Mouse (Mus musculus): ENCODE data around the gene Vps52. TPM values are rescaled to one million over a fixed set of nuclear protein-coding genes. Genes with fewer than 3 reads are reported as not detected.
"Not testable (repeated sequence)": the region's sequence is repeated elsewhere in the genome, so short reads cannot be mapped to it uniquely, and the experiment has no call there.

The Vps52 gene
- total RNA-seq, 2 experiments from 2014 or later, result 31.7 to 33.4 TPM

DNA sequence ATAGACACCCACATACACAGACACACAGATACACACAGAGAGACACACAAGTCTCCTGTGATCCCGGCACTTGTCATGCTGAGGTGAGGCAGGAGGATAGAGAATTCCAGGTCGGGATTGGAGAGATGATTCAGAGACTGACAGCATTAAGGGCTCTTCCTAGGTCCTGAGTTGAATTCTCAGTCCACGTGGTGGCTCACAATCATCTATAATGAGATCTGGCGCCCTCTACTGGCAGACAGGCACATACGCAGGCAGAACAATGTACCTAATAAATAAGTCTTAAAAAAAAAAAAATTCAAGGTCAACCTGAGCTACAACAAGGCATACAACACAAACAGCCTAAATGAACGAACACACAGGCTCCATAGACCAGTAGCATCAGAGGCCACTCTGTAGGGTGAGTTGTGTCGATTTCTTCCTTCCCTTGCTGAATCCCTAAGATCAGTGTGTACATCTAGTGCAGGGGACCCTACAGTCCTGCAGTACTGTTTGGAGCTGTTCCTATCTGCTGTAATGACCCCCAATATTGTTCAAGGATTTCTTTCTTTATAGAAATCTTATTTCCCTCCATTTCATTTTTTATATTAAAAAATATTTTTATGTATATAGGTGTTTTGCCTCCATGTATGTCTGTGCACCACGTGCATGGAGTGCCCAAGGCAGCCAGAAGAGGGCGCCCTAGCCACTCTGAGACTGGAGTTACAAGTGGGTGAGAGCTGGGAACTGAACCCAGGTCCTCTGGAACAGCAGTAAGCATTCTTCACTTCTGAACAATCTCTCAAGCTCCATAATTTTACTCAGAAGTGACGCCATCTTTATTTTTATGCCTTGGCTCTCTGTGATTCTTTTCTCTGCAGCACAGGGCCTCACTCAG is 36.4 kb downstream of the Vps52 start:
- TF ChIP-seq CTCF (IDR thresholded peaks at IDR 0.05), result peak; percentile 84
- intact Hi-C loops (cut with DNase I), result no loop called here
- no peak overlapping the region for H3K4me3 ChIP-seq
- H3K27ac ChIP-seq, result no peak overlapping the region
- DNase-seq, result peak; percentile 43

DNA sequence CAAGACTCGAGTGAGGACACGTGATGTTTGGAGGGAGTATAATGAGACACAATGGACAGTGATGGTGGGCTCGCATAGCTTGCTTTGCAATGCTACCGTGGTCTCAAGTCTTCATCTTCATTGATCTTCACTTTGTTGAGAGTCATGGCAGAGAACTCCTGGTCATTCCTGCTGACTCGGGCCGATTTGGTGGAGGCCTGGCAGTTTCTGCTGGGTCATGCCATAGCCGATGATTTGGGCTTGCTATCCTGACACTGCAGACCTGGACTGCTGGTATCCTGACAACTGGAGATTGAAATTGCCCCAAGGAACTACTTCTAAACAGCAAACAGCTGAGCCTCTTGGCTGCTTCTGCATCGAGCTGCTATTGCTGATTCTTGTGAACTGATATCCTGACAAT is 39.3 kb downstream of the Vps52 start:
- TF ChIP-seq CTCF (IDR thresholded peaks at IDR 0.05), result no peak
- intact Hi-C loops (cut with DNase I), result loop anchor here (1.0 kb wide), 1 partner anchor 1273 kb away; no protein-coding TSS in a partner anchor
- H3K27ac ChIP-seq, result no peak overlapping the region

DNA sequence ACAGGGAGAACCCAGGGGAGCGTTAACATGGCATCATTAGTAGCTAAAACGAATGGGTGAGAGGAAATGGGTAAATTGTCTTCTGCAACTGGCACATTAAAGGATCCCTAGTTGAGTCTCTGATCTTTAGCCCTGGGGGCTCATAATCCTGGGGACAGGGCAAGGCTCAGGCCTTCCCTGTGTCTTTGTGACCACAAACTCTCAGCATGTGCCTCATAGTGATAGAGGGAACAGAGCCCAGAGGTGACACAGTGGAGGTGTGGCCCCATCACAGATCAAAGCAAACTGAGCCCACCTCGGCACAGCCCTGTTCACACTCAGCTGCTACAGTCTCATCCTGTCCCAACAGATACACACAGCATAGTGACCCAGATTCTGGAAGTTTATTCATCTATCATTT is 40.0 kb downstream of the Vps52 start:
- H3K4me3 ChIP-seq, result no peak overlapping the region
- no peak overlapping the region for H3K27ac ChIP-seq
- intact Hi-C loops (cut with DNase I), result loop anchor here (1.0 kb wide), 1 partner anchor 1273 kb away; no protein-coding TSS in a partner anchor
- DNase-seq, result no peak
- no peak for TF ChIP-seq CTCF (IDR thresholded peaks at IDR 0.05)

More for the DNA sequence above, 39.3 kb downstream of the Vps52 start:
- DNase-seq, result no peak
- H3K4me3 ChIP-seq, result no peak overlapping the region

DNA sequence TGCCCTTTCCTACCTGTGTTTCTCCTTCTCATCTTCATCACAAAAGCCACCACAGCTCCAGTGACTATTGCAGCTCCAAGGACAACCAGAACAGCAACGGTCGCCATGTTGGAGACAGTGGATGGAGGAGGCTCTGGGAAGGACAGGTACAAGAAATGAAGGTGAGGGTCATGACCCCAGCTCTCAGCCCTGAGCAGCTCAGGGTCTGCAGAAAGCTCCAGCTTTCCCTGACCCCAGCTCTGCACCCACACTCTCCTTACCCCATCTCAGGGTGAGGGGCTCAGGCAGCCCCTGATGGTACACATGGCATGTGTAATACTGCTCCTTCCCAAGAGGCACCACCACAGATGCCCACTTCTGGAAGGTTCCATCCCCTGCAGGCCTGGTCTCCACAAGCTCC is 41.4 kb downstream of the Vps52 start:
- H3K4me3 ChIP-seq; intact Hi-C loops (cut with DNase I); H3K27ac ChIP-seq; DNase-seq: not testable (repeated sequence)

DNA sequence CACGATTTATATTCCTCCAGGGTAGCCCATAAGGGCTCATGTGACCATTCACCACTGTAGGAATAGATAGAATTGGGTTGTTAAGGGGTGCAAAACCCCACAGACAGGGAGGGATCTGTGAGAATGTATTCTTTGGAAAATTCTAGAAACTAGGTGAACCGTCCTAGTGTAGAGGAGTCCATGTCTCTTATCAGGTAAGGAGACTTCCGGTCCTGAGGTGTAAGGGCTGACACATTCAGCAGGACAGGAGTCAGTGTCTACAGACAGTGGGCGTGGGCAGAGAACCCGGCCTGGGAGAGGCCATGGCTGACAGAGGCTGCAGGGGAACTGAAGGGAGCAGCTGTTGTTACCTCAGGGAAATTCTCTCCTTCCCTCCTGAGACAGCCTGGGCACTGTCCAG is 43.1 kb downstream of the Vps52 start:
- intact Hi-C loops (cut with DNase I); DNase-seq; H3K27ac ChIP-seq: not testable (repeated sequence)
- peak overlapping the region; percentile 89 for H3K4me3 ChIP-seq

DNA sequence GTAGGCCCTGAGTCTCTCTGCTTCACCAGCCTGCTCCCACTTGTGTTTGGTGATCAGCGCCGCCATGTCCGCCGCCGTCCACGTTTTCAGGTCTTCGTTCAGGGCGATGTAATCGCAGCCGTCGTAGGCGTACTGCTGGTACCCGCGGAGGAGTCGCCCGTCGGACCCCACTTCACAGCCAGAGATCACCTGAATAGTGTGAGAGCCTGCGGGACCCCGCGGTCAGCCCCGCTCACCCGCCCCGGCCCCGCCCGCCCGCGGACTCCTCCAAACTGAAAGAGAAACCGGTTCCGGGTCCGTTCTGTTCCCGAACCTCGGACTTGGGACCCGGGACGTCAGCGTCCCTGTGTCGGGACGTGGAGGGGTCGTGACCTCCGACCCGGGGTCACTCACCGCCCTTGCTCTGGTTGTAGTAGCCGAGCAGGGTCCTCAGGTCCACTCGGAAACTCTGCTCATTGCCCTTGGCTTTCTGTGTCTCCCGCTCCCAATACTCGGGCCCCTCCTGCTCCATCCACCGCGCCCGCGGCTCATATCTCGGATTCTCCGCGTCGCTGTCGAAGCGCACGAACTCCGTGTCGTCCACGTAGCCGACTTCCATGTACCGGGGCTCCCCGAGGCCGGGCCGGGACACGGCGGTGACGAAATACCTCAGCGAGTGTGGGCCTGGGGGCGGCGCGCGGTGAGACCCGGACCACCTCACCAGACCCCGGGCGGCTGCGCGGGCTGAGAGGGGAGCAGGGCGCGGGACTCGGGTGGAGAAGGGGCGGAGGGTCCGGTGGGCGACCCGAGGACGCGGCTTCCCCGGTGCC is 43.9 kb downstream of the Vps52 start:
- H3K27ac ChIP-seq, result peak overlapping the region; percentile 83
- TF ChIP-seq CTCF (IDR thresholded peaks at IDR 0.05), result no peak
- peak overlapping the region; percentile 89 for H3K4me3 ChIP-seq
- intact Hi-C loops (cut with DNase I), result no loop called here
- peak; percentile 51 for DNase-seq

DNA sequence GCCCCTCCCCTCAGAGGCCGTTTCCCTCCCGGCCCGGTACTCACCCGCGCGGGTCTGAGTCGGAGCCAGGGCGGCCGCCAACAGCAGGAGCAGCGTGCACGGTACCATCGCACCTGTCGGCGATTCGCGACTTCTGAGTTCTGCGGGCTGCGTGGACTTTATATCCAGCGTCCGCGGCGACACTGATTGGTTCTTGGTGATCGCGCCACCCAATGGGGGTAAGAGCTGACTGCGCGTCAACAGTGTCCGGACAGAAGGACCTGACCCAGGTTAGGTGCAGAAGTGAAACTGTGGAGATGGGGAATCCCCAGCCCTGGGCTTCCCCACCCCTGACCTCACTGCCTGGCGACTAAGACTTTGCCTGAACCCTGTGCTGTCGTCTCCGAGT is 44.5 kb downstream of the Vps52 start, which contains the start of gene H2-K1:
TSS of gene H2-K1 (minus strand) at position 198 of the 388 bp plus-strand sequence.
- intact Hi-C loops (cut with DNase I), result no loop called here
- no peak for TF ChIP-seq CTCF (IDR thresholded peaks at IDR 0.05)

DNA sequence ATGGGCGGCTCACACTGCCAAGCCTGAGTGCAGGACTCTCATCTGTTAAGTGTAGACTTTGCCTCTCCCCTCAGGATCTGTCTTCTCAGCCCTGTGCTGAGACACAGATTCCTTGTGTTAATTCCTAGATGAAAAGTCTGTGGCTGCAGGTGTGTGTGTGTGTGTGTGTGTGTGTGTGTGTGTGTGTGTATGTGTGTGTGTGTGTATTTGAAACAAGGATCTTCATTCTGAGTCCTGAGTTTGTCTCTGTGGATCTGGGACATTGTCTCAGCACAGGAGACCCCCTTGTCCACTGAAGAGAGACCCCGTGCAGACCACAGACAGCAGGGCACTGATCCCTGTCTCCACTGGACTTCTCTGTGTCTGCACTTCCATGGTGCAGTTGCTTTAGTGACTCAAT is 45.2 kb downstream of the Vps52 start:
- intact Hi-C loops (cut with DNase I); DNase-seq: not testable (repeated sequence)
- peak overlapping the region; percentile 72; the same call in 1 of the 2 replicates for H3K27ac ChIP-seq
- peak overlapping the region; percentile 89 for H3K4me3 ChIP-seq

More for the DNA sequence above, 44.5 kb downstream of the Vps52 start, which contains the start of gene H2-K1:
- peak; percentile 93 for DNase-seq
- peak within 1 kb of the TSS; percentile 89 for H3K4me3 ChIP-seq
- H3K27ac ChIP-seq, result peak within 1 kb of the TSS; percentile 83

DNA sequence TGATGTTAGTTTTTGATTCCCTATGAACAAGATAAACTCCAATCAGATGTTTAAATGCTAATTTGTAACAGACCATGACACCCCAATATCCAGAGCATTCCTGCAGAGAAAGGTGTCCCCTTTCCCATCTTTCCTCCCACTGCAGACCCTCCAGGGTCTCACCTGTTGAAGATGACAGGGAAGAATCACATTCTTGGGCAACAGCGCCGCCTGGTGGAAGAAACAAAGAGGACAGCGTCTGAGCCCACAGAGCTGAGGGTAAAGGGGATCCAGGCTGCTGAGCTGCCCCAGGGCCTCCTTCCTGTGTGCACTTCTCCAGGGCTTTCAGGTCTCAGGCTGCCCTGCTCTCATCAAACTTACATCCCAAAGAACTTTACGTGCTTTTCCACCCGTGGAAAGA is 47.8 kb downstream of the Vps52 start:
- peak; percentile 40 for DNase-seq
- no peak overlapping the region for H3K4me3 ChIP-seq
- TF ChIP-seq CTCF (IDR thresholded peaks at IDR 0.05), result peak; percentile 71
- H3K27ac ChIP-seq, result no peak overlapping the region
- intact Hi-C loops (cut with DNase I), result no loop called here

DNA sequence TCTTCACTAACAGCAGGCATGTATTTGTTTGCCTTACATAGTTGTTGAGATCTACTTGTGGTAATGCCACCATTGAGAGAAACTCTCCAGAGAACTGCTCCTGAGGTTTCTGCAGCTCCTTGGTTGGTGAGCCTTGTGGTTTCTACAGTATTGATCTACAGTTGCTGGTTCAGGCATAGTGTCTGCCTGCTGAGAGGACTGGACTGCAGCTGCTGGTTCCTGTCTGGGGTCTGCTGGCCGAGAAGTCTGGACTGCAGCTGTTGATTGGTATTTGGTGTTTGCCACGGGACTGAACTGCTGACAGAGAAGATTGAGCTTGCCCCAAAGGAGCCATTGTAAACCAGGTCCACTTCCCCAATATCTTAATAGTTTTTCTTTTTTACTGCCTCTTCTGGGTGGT is 51.0 kb downstream of the Vps52 start:
- intact Hi-C loops (cut with DNase I), result loop anchor here (5.0 kb wide), 1 partner anchor 1286 kb away; no protein-coding TSS in a partner anchor
- no peak overlapping the region for H3K4me3 ChIP-seq
- DNase-seq, result no peak
- no peak for TF ChIP-seq CTCF (IDR thresholded peaks at IDR 0.05)
- H3K27ac ChIP-seq, result no peak overlapping the region

DNA sequence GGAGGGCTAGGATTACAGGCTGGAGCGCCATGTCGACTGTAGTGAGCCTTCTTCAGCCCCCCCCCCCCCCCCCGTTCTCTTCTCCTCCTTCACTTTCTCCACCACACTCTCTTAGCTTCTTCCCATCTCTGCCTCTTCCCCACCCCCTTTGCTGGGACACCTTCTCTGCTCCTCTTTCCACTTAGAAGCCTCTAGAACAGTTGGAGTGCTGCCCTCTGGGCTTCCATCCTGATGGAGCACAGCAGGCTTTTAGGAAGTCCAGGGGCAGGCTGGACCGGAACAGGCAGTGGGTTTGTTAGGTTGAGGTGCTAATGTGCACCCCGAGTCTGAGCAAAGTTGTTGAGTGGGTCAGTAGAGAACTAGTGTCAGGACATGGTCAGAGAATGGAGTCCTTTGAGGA is 54.5 kb downstream of the Vps52 start:
- intact Hi-C loops (cut with DNase I), result no loop called here
- TF ChIP-seq CTCF (IDR thresholded peaks at IDR 0.05), result no peak
- no peak for DNase-seq
- H3K27ac ChIP-seq, result no peak overlapping the region
- no peak overlapping the region for H3K4me3 ChIP-seq

DNA sequence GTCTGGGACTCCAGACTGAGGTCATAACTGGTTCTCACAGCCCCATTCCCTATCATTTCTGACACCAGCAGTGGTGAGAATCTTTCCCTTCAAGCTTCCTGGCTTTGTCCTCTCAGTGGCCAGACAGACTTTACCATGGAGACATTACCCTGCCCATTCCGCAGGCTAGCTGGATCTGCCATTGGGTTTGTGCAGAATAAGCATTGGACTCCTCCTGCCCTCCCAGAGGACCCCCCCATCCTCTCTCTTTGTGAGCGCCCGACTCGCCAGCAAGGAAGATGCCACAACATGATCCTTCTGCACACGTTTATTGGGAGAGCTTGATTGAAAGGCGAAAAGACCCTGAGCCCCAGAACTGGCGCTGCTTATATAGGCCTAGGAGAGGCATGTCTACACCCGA is 57.8 kb downstream of the Vps52 start:
- H3K4me3 ChIP-seq, result no peak overlapping the region
- intact Hi-C loops (cut with DNase I), result no loop called here
- no peak for TF ChIP-seq CTCF (IDR thresholded peaks at IDR 0.05)
- H3K27ac ChIP-seq, result no peak overlapping the region
- DNase-seq, result no peak

Other genes starting within 250 kb of the Vps52 start
- 10 to 100 TPM; 88.8 to 90.7 TPM for gene March2, start 237.1 kb upstream of the Vps52 start, total RNA-seq (2021)
- gene Rab11b, start 195.3 kb upstream of the Vps52 start, total RNA-seq (2021), result 100 to 1,000 TPM; 134 to 150 TPM
- 1 to 10 TPM; 1.4 to 5.9 TPM for gene Angptl4, start 174.0 kb upstream of the Vps52 start, total RNA-seq (2021)
- 10 to 100 TPM; 15.7 to 24.5 TPM for gene Kank3, start 145.3 kb upstream of the Vps52 start, total RNA-seq (2021)
- gene Rps28, start 131.2 kb upstream of the Vps52 start, total RNA-seq (2021), result 100 to 1,000 TPM; 541 to 640 TPM
- gene Ndufa7, start 131.2 kb upstream of the Vps52 start, total RNA-seq (2021), result 100 to 1,000 TPM; 351 to 407 TPM
- gene Cd320, start 112.7 kb upstream of the Vps52 start, total RNA-seq (2021), result 10 to 100 TPM; 13.8 to 16.1 TPM
- not detected for gene Gm7029, start 82.0 kb upstream of the Vps52 start, total RNA-seq (2021)
- under 1 TPM; 0.23 to 0.33 TPM for gene Kifc1, start 65.2 kb upstream of the Vps52 start, total RNA-seq (2021)
- not detected for gene Platr17, start 50.7 kb upstream of the Vps52 start, total RNA-seq (2021)
- 10 to 100 TPM; 13.3 to 13.9 TPM for gene Daxx, start 46.4 kb upstream of the Vps52 start, total RNA-seq (2021)
- gene Tapbp, start 39.9 kb upstream of the Vps52 start, total RNA-seq (2021), result 10 to 100 TPM; 34.0 to 44.4 TPM
- gene Zbtb22, start 39.9 kb upstream of the Vps52 start, total RNA-seq (2021), result 10 to 100 TPM; 14.5 to 14.8 TPM
- gene Rgl2, start 26.3 kb upstream of the Vps52 start, total RNA-seq (2021), result 10 to 100 TPM; 31.4 to 34.0 TPM
- gene Pfdn6, start 15.5 kb upstream of the Vps52 start, total RNA-seq (2021), result 10 to 100 TPM; 51.2 to 67.6 TPM
- gene Wdr46, start 15.2 kb upstream of the Vps52 start, total RNA-seq (2021), result 1 to 10 TPM; 8.6 to 8.8 TPM
- gene B3galt4, start 4.3 kb upstream of the Vps52 start, total RNA-seq (2021), result 1 to 10 TPM; 1.3 to 1.4 TPM
- 100 to 1,000 TPM; 364 to 443 TPM for gene Rps18, start 189 bp downstream of the Vps52 start, total RNA-seq (2021)
- 10 to 100 TPM; 28.2 to 41.1 TPM for gene H2-K1, start 44.5 kb downstream of the Vps52 start, total RNA-seq (2021)
- gene Ring1, start 68.9 kb downstream of the Vps52 start, total RNA-seq (2021), result 10 to 100 TPM; 11.6 to 12.8 TPM
- 10 to 100 TPM; 69.9 to 82.3 TPM for gene H2-Ke6, start 72.2 kb downstream of the Vps52 start, total RNA-seq (2021)
- gene Slc39a7, start 75.9 kb downstream of the Vps52 start, total RNA-seq (2021), result 10 to 100 TPM; 44.6 to 49.5 TPM
- gene Rxrb, start 76.0 kb downstream of the Vps52 start, total RNA-seq (2021), result 10 to 100 TPM; 40.5 to 41.7 TPM
- gene Col11a2, start 83.6 kb downstream of the Vps52 start, total RNA-seq (2021), result 1 to 10 TPM; 3.0 to 9.6 TPM
- gene H2-Oa, start 136.5 kb downstream of the Vps52 start, total RNA-seq (2021), result not detected
- 1 to 10 TPM; 3.0 to 3.1 TPM for gene H2-DMa, start 163.7 kb downstream of the Vps52 start, total RNA-seq (2021)
- gene Brd2, start 166.8 kb downstream of the Vps52 start, total RNA-seq (2021), result 10 to 100 TPM; 70.3 to 88.9 TPM
- gene H2-DMb2, start 187.5 kb downstream of the Vps52 start, total RNA-seq (2021), result under 1 TPM; 0.46 to 0.47 TPM
- under 1 TPM; 0.38 to 0.61 TPM for gene H2-DMb1, start 197.3 kb downstream of the Vps52 start, total RNA-seq (2021)
- gene Tap1, start 231.7 kb downstream of the Vps52 start, total RNA-seq (2021), result 1 to 10 TPM in 1 of 2 experiments, under 1 TPM in 1; 0.74 to 1.5 TPM
- gene Psmb9, start 232.0 kb downstream of the Vps52 start, total RNA-seq (2021), result 1 to 10 TPM; 1.4 to 1.7 TPM
- gene Psmb8, start 241.9 kb downstream of the Vps52 start, total RNA-seq (2021), result 1 to 10 TPM; 2.2 to 3.4 TPM
- 1 to 10 TPM; 4.9 to 7.5 TPM for gene Tap2, start 247.7 kb downstream of the Vps52 start, total RNA-seq (2021)